Mouse (Mus musculus) kidney, adult 2 months (tissue): ENCODE results near the gene Uimc1. TPM values are rescaled to one million over a fixed set of nuclear protein-coding genes. Genes with fewer than 3 reads are reported as not detected.

Source experiments
- DNase-seq: peaks from one replicate; pipeline ENCODE4 v3.0.0; 2021
- H3K27ac ChIP-seq: fragments of 200-500 bp; 2 replicates; pipeline ENCODE4 v1.5.1; 2012; ENCODE audit warnings: low read depth, low read length, control low read depth, inconsistent platforms; ENCODE audit not compliant: insufficient read depth
- H3K27me3 ChIP-seq: fragments of 200-500 bp; replicated peaks from 2 replicates; pipeline ENCODE4 v1.6.1; 2012; ENCODE audit warnings: mild to moderate bottlenecking, moderate library complexity, low read length, inconsistent platforms; ENCODE audit not compliant: control insufficient read depth, insufficient read depth
- H3K36me3 ChIP-seq: fragments of 200-500 bp; 2 replicates; pipeline ENCODE4 v1.6.1; 2012; ENCODE audit warnings: mild to moderate bottlenecking, moderate library complexity, low read length, inconsistent platforms; ENCODE audit not compliant: control insufficient read depth, insufficient read depth
- H3K4me1 ChIP-seq: fragments of 200-500 bp; 2 replicates; pipeline ENCODE4 v1.6.1; 2011; ENCODE audit warnings: low read length; ENCODE audit not compliant: control insufficient read depth, insufficient read depth
- H3K4me3 ChIP-seq: fragments of 200-500 bp; 2 replicates; pipeline ENCODE4 v1.5.1; 2011; ENCODE audit warnings: mild to moderate bottlenecking, low read depth, low read length, control low read depth; ENCODE audit not compliant: insufficient read depth
- CTCF ChIP-seq: fragments of 200-500 bp; conservative IDR thresholded peaks from 2 replicates; pipeline ENCODE4 v1.5.1; 2011; ENCODE audit warnings: low read depth, mild to moderate bottlenecking, control low read depth, low read length, moderate library complexity, mixed read lengths; ENCODE audit not compliant: insufficient read depth, insufficient read length
- POLR2A ChIP-seq: fragments of 200-500 bp; IDR thresholded peaks from one replicate; pipeline ENCODE4 v1.6.1; 2011; ENCODE audit warnings: low read depth, low read length, control low read depth
- WGBS: fragments of 180-500 bp; shearing (Covaris S2); methylation state at CpG from one replicate; pipeline ENCODE4 v1.1.7; 2018; 5-methylcytosine and 5-hydroxymethylcytosine counted together
- polyA plus RNA-seq: library from polyadenylated mRNA; depleted of rRNA; stranded (reverse); fragments of >200 nt; gene quantifications from 2 replicates; pipeline ENCODE4 v1.2.3, GENCODE M21; 2012

Gene Uimc1
- polyA plus RNA-seq, 1 experiment, result 6.5 TPM

- no peak for DNase-seq
- H3K36me3 ChIP-seq, result no peaks in the 10 kb centered on the region
- TF ChIP-seq POLR2A (no peak), CTCF (no peak)
- no peaks in the 10 kb centered on the region for H3K27me3 ChIP-seq
- 81% methylated on average over 4 of the region's 4 CpGs for WGBS
- no peak overlapping the region for H3K4me3 ChIP-seq
- no peaks in the 10 kb centered on the region for H3K4me1 ChIP-seq
- H3K27ac ChIP-seq, result no peak overlapping the region
Observed at GRCm38 (mm10) chr13:55020051-55020450, 80.0 kb downstream of the Uimc1 start.

GRCm38 (mm10) chr13:55019181-55019580 is 80.9 kb downstream of the Uimc1 start:
- H3K27me3 ChIP-seq, result no peaks in the 10 kb centered on the region
- no peak overlapping the region for H3K27ac ChIP-seq
- H3K4me3 ChIP-seq, result no peak overlapping the region
- H3K36me3 ChIP-seq, result no peaks in the 10 kb centered on the region
- no peak for TF ChIP-seq CTCF
- TF ChIP-seq POLR2A, result no peak
- no peaks in the 10 kb centered on the region for H3K4me1 ChIP-seq
- no peak for DNase-seq
- WGBS, result 68% methylated on average over 3 of the region's 3 CpGs

- Histone ChIP-seq H3K4me3 (no peak overlapping the region), H3K27me3 (no peaks in the 10 kb centered on the region), H3K36me3 (no peaks in the 10 kb centered on the region), H3K4me1 (no peaks in the 10 kb centered on the region), H3K27ac (no peak overlapping the region)
- no peak for TF ChIP-seq POLR2A
- TF ChIP-seq CTCF, result no peak
- no peak for DNase-seq
- WGBS, result 81% methylated on average over 9 of the region's 9 CpGs
Observed at GRCm38 (mm10) chr13:55018700-55019099, 81.4 kb downstream of the Uimc1 start.

- Histone ChIP-seq H3K4me3 (no peak overlapping the region), H3K27ac (no peak overlapping the region)
- 71% methylated on average over 8 of the region's 8 CpGs for WGBS
Observed at GRCm38 (mm10) chr13:55017898-55018599, 82.1 kb downstream of the Uimc1 start.

GRCm38 (mm10) chr13:55017154-55017897 is 82.8 kb downstream of the Uimc1 start:
- no peak for DNase-seq
- Histone ChIP-seq H3K4me1 (no peaks in the 10 kb centered on the region), H3K27ac (no peak overlapping the region), H3K27me3 (no peaks in the 10 kb centered on the region), H3K36me3 (no peaks in the 10 kb centered on the region), H3K4me3 (no peak overlapping the region)
- TF ChIP-seq POLR2A (no peak), CTCF (no peak)
- WGBS, result 79% methylated on average over 12 of the region's 12 CpGs

More at GRCm38 (mm10) chr13:55017898-55018599, 82.1 kb downstream of the Uimc1 start:
- Histone ChIP-seq H3K27me3 (no peaks in the 10 kb centered on the region), H3K4me1 (no peaks in the 10 kb centered on the region), H3K36me3 (no peaks in the 10 kb centered on the region)
- TF ChIP-seq CTCF (no peak), POLR2A (no peak)
- DNase-seq, result no peak

GRCm38 (mm10) chr13:55014451-55014850 is 85.6 kb downstream of the Uimc1 start:
- Histone ChIP-seq H3K4me3 (no peak overlapping the region), H3K27me3 (no peaks in the 10 kb centered on the region), H3K27ac (no peak overlapping the region), H3K36me3 (no peaks in the 10 kb centered on the region), H3K4me1 (no peaks in the 10 kb centered on the region)
- DNase-seq, result no peak
- WGBS, result 44% methylated on average over 9 of the region's 9 CpGs
- TF ChIP-seq POLR2A (no peak), CTCF (no peak)

- TF ChIP-seq POLR2A (no peak), CTCF (0 out of 2 replicates have a peak, but pooled peaks have one; percentile 14)
- DNase-seq, result no peak
- WGBS, result 19% methylated on average over 9 of the region's 9 CpGs
Observed at GRCm38 (mm10) chr13:55013702-55014344, 86.3 kb downstream of the Uimc1 start.

More at GRCm38 (mm10) chr13:55013702-55014344, 86.3 kb downstream of the Uimc1 start:
- Histone ChIP-seq H3K4me3 (no peak overlapping the region), H3K27me3 (no peaks in the 10 kb centered on the region), H3K36me3 (no peaks in the 10 kb centered on the region), H3K4me1 (no peaks in the 10 kb centered on the region), H3K27ac (no peak overlapping the region)
